Mouse (Mus musculus) MEL (cell line): ENCODE measurements around the gene Dtl.

Experiments
- MEF2A ChIP-seq: IDR thresholded peaks from 2 replicates; pipeline ENCODE4 v1.6.1; 2014; ENCODE audit warnings: low read depth, mild to moderate bottlenecking, inconsistent platforms, low read length, improper control_type of control experiment; ENCODE audit not compliant: poor library complexity, insufficient replicate concordance, severe bottlenecking; ENCODE audit errors: extremely low read depth
- POLR2A ChIP-seq, 2 experiments: IDR thresholded peaks; 2 replicates each; pipeline ENCODE4 v1.6.1; 2011 to 2012; ENCODE audit warnings: low read length in 2 of 2, mild to moderate bottlenecking in 2 of 2, control low read depth in 1 of 2, improper control_type of control experiment in 1 of 2, low read depth in 1 of 2, moderate library complexity in 1 of 2; ENCODE audit not compliant: control insufficient read depth in 1 of 2, insufficient read depth in 1 of 2, poor library complexity in 1 of 2
- UBTF ChIP-seq: IDR thresholded peaks from 2 replicates; pipeline ENCODE4 v1.6.1; 2012; ENCODE audit warnings: low read depth, mild to moderate bottlenecking, inconsistent platforms, low read length, improper control_type of control experiment, moderate library complexity, borderline replicate concordance; ENCODE audit not compliant: insufficient read depth

DNA sequence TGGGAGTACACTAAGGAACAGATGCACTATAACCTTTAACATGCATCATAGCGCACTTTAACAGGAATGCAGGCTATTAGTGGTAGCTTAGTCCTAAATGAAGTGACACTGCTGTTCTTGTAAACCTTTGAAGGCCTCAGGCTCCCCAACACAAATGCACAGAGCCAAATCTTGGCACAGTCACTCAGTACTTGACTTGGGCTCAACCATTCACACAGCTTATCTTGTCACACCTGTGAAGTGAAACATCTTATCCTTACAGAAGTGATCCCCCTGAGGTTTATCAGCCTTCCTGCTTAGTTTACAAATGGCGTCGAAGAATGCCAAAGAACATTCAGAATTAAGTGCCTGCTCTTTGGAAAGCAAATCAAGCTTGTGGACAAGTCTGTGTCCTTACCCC lies 31.6 kb downstream of the Dtl start:
- no peak for TF ChIP-seq MEF2A
- no peak for TF ChIP-seq POLR2A (IDR thresholded peaks at IDR 0.05; ENCODE audit: control insufficient read depth in 1 of 2, insufficient read depth in 1 of 2, low read depth in 1 of 2, low read length in 2 of 2, poor library complexity in 1 of 2)
- TF ChIP-seq UBTF: no peak
